Mouse (Mus musculus): ENCODE measurements around the gene Lysmd2. TPM values are rescaled to one million over a fixed set of nuclear protein-coding genes. Genes with fewer than 3 reads are reported as not detected.
A peak's percentile ranks its signal among the peaks of the same experiment; 100 is the strongest.
"Not testable (repeated sequence)": the region's sequence is repeated elsewhere in the genome, so short reads cannot be mapped to it uniquely, and the experiment has no call there.

Lysmd2 gene
- total and polyA plus RNA-seq, 3 experiments, result 6.9 to 16.4 (median 8.5) TPM

- H3K4me3 ChIP-seq, result no peak overlapping the region
- no peaks in the 10 kb centered on the region for H3K79me2 ChIP-seq (replicated peaks; ENCODE audit: control insufficient read depth, insufficient read depth, low read length)
- 0 out of 2 replicates have a peak, but pooled peaks cover 2% of the 10 kb centered on the region for H3K27me3 ChIP-seq (ENCODE audit: control insufficient read depth, insufficient read depth, low read length)
- no peak overlapping the region for H3K27ac ChIP-seq
- 74% methylated on average over 1 of the region's 1 CpGs for WGBS
- H3K9ac ChIP-seq (ENCODE audit: low read depth, low read length), result no peak overlapping the region
- H3K36me3 ChIP-seq (ENCODE audit: control insufficient read depth, insufficient read depth, low read length), result no peaks in the 10 kb centered on the region
- TF ChIP-seq POLR2A (IDR thresholded peaks at IDR 0.05; ENCODE audit: insufficient read depth, low read depth, low read length) (no peak), EP300 (IDR thresholded peaks at IDR 0.05; ENCODE audit: insufficient read depth, low read depth, low read length) (no peak), CTCF (IDR thresholded peaks at IDR 0.05) (no peak)
- no peaks in the 10 kb centered on the region for H3K4me1 ChIP-seq (ENCODE audit: control insufficient read depth, insufficient read depth, low read length)
- intact Hi-C loops (cut with DNase I), result no loop called here
- no peak for DNase-seq
Observed at GRCm38 (mm10) chr9:75609505-75609904, 16.0 kb upstream of the Lysmd2 start.

- intact Hi-C loops (cut with DNase I), result no loop called here
- DNase-seq, result no peak
- TF ChIP-seq EP300 (IDR thresholded peaks at IDR 0.05; ENCODE audit: insufficient read depth, low read depth, low read length) (no peak), POLR2A (IDR thresholded peaks at IDR 0.05; ENCODE audit: insufficient read depth, low read depth, low read length) (no peak), CTCF (IDR thresholded peaks at IDR 0.05) (no peak)
- H3K27ac ChIP-seq, result no peak overlapping the region
- 51% methylated on average over 16 of the region's 16 CpGs for WGBS
- H3K36me3 ChIP-seq (ENCODE audit: control insufficient read depth, insufficient read depth, low read length), result no peaks in the 10 kb centered on the region
- peak overlapping the region; percentile 5; the same call in 1 of the 2 replicates for H3K4me3 ChIP-seq
- no peak overlapping the region for H3K9ac ChIP-seq (ENCODE audit: low read depth, low read length)
- no peaks in the 10 kb centered on the region for H3K4me1 ChIP-seq (ENCODE audit: control insufficient read depth, insufficient read depth, low read length)
- 0 out of 2 replicates have a peak, but pooled peaks cover 2% of the 10 kb centered on the region for H3K27me3 ChIP-seq (ENCODE audit: control insufficient read depth, insufficient read depth, low read length)
- no peaks in the 10 kb centered on the region for H3K79me2 ChIP-seq (replicated peaks; ENCODE audit: control insufficient read depth, insufficient read depth, low read length)
Observed at GRCm38 (mm10) chr9:75609965-75610364, 15.6 kb upstream of the Lysmd2 start.

- Histone ChIP-seq H3K27ac (peak within 1 kb of the TSS; percentile 7; the same call in 1 of the 2 replicates), H3K27me3 (ENCODE audit: control insufficient read depth, insufficient read depth, low read length) (0 out of 2 replicates have a peak, but pooled peaks cover 2% of the 10 kb centered on the region), H3K4me3 (peak within 1 kb of the TSS; percentile 71), H3K79me2 (replicated peaks; ENCODE audit: control insufficient read depth, insufficient read depth, low read length) (no peaks in the 10 kb centered on the region), H3K9ac (ENCODE audit: low read depth, low read length) (peak within 1 kb of the TSS; percentile 70), H3K4me1 (ENCODE audit: control insufficient read depth, insufficient read depth, low read length) (no peaks in the 10 kb centered on the region), H3K36me3 (ENCODE audit: control insufficient read depth, insufficient read depth, low read length) (no peaks in the 10 kb centered on the region)
- 2% methylated on average over 62 of the region's 74 CpGs for WGBS
- peak; percentile 64 to 73 for DNase-seq
- intact Hi-C loops (cut with DNase I), result no loop called here
- TF ChIP-seq EP300 (IDR thresholded peaks at IDR 0.05; ENCODE audit: insufficient read depth, low read depth, low read length), result no peak
- peak; percentile 31 for TF ChIP-seq CTCF (IDR thresholded peaks at IDR 0.05)
Observed at GRCm38 (mm10) chr9:75610571-75611493, 14.7 kb upstream of the Lysmd2 start, which contains the start of gene Tmod2. Gene Tmod2 (minus strand): TSS chr9:75611325.

- intact Hi-C loops (cut with DNase I), result no loop called here
- no peaks in the 10 kb centered on the region for H3K79me2 ChIP-seq (replicated peaks; ENCODE audit: control insufficient read depth, insufficient read depth, low read length)
- TF ChIP-seq CTCF (IDR thresholded peaks at IDR 0.05) (no peak), POLR2A (IDR thresholded peaks at IDR 0.05; ENCODE audit: insufficient read depth, low read depth, low read length) (no peak), EP300 (IDR thresholded peaks at IDR 0.05; ENCODE audit: insufficient read depth, low read depth, low read length) (no peak)
- H3K27me3 ChIP-seq (ENCODE audit: control insufficient read depth, insufficient read depth, low read length), result no peaks in the 10 kb centered on the region
- no peaks in the 10 kb centered on the region for H3K36me3 ChIP-seq (ENCODE audit: control insufficient read depth, insufficient read depth, low read length)
- H3K4me3 ChIP-seq, result no peak overlapping the region
- no peak overlapping the region for H3K9ac ChIP-seq (ENCODE audit: low read depth, low read length)
- no peaks in the 10 kb centered on the region for H3K4me1 ChIP-seq (ENCODE audit: control insufficient read depth, insufficient read depth, low read length)
- no peak for DNase-seq
- WGBS, result 62% methylated on average over 3 of the region's 3 CpGs
- H3K27ac ChIP-seq, result no peak overlapping the region
Observed at GRCm38 (mm10) chr9:75616560-75616959, 9.0 kb upstream of the Lysmd2 start.

GRCm38 (mm10) chr9:75618836-75619400 is 6.6 kb upstream of the Lysmd2 start:
- intact Hi-C loops (cut with DNase I), result no loop called here

GRCm38 (mm10) chr9:75619761-75620160 is 5.8 kb upstream of the Lysmd2 start:
- H3K79me2 ChIP-seq (replicated peaks; ENCODE audit: control insufficient read depth, insufficient read depth, low read length); H3K9ac ChIP-seq (ENCODE audit: low read depth, low read length); H3K4me3 ChIP-seq; intact Hi-C loops (cut with DNase I); H3K36me3 ChIP-seq (ENCODE audit: control insufficient read depth, insufficient read depth, low read length); H3K27ac ChIP-seq; DNase-seq; H3K4me1 ChIP-seq (ENCODE audit: control insufficient read depth, insufficient read depth, low read length); H3K27me3 ChIP-seq (ENCODE audit: control insufficient read depth, insufficient read depth, low read length): not testable (repeated sequence)
- WGBS, result 91% methylated on average over 2 of the region's 2 CpGs

More at GRCm38 (mm10) chr9:75618836-75619400, 6.6 kb upstream of the Lysmd2 start:
- Histone ChIP-seq H3K9ac (ENCODE audit: low read depth, low read length) (no peak overlapping the region), H3K4me3 (no peak overlapping the region), H3K27me3 (ENCODE audit: control insufficient read depth, insufficient read depth, low read length) (no peaks in the 10 kb centered on the region), H3K4me1 (ENCODE audit: control insufficient read depth, insufficient read depth, low read length) (no peaks in the 10 kb centered on the region), H3K36me3 (ENCODE audit: control insufficient read depth, insufficient read depth, low read length) (no peaks in the 10 kb centered on the region), H3K27ac (no peak overlapping the region), H3K79me2 (replicated peaks; ENCODE audit: control insufficient read depth, insufficient read depth, low read length) (no peaks in the 10 kb centered on the region)
- no peak for DNase-seq
- 95% methylated on average over 6 of the region's 6 CpGs for WGBS
- TF ChIP-seq POLR2A (IDR thresholded peaks at IDR 0.05; ENCODE audit: insufficient read depth, low read depth, low read length) (no peak), CTCF (IDR thresholded peaks at IDR 0.05) (no peak), EP300 (IDR thresholded peaks at IDR 0.05; ENCODE audit: insufficient read depth, low read depth, low read length) (no peak)
